Mouse (Mus musculus): ENCODE measurements around the gene Ctnna2. TPM values are rescaled to one million over a fixed set of nuclear protein-coding genes. Genes with fewer than 3 reads are reported as not detected.

Ctnna2 gene
- total and polyA plus RNA-seq, 2 experiments = not detected

- H3K27ac ChIP-seq (replicated peaks; ENCODE audit: insufficient read depth, low read depth, low read length) = no peak overlapping the region
- TF ChIP-seq POLR2A (IDR thresholded peaks at IDR 0.05; ENCODE audit: extremely low read depth, insufficient read depth, low read length) = no peak
- TF ChIP-seq CTCF (IDR thresholded peaks at IDR 0.05; ENCODE audit: low read depth, low read length) = no peak
- H3K27me3 ChIP-seq (ENCODE audit: control insufficient read depth, insufficient read depth, low read length) = no peaks in the 10 kb centered on the region
- H3K4me3 ChIP-seq (ENCODE audit: insufficient read depth, low read depth, low read length) = no peak overlapping the region
- H3K79me2 ChIP-seq (ENCODE audit: control insufficient read depth, insufficient read depth, low read length) = no peaks in the 10 kb centered on the region
- H3K4me1 ChIP-seq (ENCODE audit: control insufficient read depth, insufficient read depth, low read length) = no peaks in the 10 kb centered on the region
- 60% methylated on average over 2 of the region's 2 CpGs for WGBS
- no peaks in the 10 kb centered on the region for H3K36me3 ChIP-seq (ENCODE audit: control insufficient read depth, insufficient read depth, low read length)
- no peak for DNase-seq (ENCODE audit: extremely low read depth, low read depth, low spot score)
- no peak overlapping the region for H3K9ac ChIP-seq (ENCODE audit: low read depth, low read length)
Observed at GRCm38 (mm10) chr6:77335537-77335936, 644.0 kb downstream of the Ctnna2 start.

- Histone ChIP-seq H3K79me2 (ENCODE audit: control insufficient read depth, insufficient read depth, low read length) (no peaks in the 10 kb centered on the region), H3K27ac (replicated peaks; ENCODE audit: insufficient read depth, low read depth, low read length) (no peak overlapping the region), H3K4me1 (ENCODE audit: control insufficient read depth, insufficient read depth, low read length) (no peaks in the 10 kb centered on the region), H3K27me3 (ENCODE audit: control insufficient read depth, insufficient read depth, low read length) (no peaks in the 10 kb centered on the region), H3K9ac (ENCODE audit: low read depth, low read length) (no peak overlapping the region), H3K4me3 (ENCODE audit: insufficient read depth, low read depth, low read length) (no peak overlapping the region), H3K36me3 (ENCODE audit: control insufficient read depth, insufficient read depth, low read length) (no peaks in the 10 kb centered on the region)
- WGBS = 60% methylated on average over 3 of the region's 3 CpGs
- TF ChIP-seq POLR2A (IDR thresholded peaks at IDR 0.05; ENCODE audit: extremely low read depth, insufficient read depth, low read length) (no peak), CTCF (IDR thresholded peaks at IDR 0.05; ENCODE audit: low read depth, low read length) (no peak)
- DNase-seq (ENCODE audit: extremely low read depth, low read depth, low spot score) = no peak
Observed at GRCm38 (mm10) chr6:77324748-77325147, 654.8 kb downstream of the Ctnna2 start.

GRCm38 (mm10) chr6:77324327-77324726 lies 655.2 kb downstream of the Ctnna2 start:
- H3K9ac ChIP-seq (ENCODE audit: low read depth, low read length) = no peak overlapping the region
- H3K79me2 ChIP-seq (ENCODE audit: control insufficient read depth, insufficient read depth, low read length) = no peaks in the 10 kb centered on the region
- H3K27ac ChIP-seq (replicated peaks; ENCODE audit: insufficient read depth, low read depth, low read length) = no peak overlapping the region
- no peaks in the 10 kb centered on the region for H3K27me3 ChIP-seq (ENCODE audit: control insufficient read depth, insufficient read depth, low read length)
- no peak for DNase-seq (ENCODE audit: extremely low read depth, low read depth, low spot score)
- WGBS = 82% methylated on average over 1 of the region's 1 CpGs
- no peak for TF ChIP-seq POLR2A (IDR thresholded peaks at IDR 0.05; ENCODE audit: extremely low read depth, insufficient read depth, low read length)
- no peak for TF ChIP-seq CTCF (IDR thresholded peaks at IDR 0.05; ENCODE audit: low read depth, low read length)
- H3K36me3 ChIP-seq (ENCODE audit: control insufficient read depth, insufficient read depth, low read length) = no peaks in the 10 kb centered on the region
- H3K4me1 ChIP-seq (ENCODE audit: control insufficient read depth, insufficient read depth, low read length) = no peaks in the 10 kb centered on the region
- H3K4me3 ChIP-seq (ENCODE audit: insufficient read depth, low read depth, low read length) = no peak overlapping the region

GRCm38 (mm10) chr6:77306796-77307195 lies 672.7 kb downstream of the Ctnna2 start:
- Histone ChIP-seq H3K9ac (ENCODE audit: low read depth, low read length) (no peak overlapping the region), H3K4me3 (ENCODE audit: insufficient read depth, low read depth, low read length) (no peak overlapping the region), H3K27me3 (ENCODE audit: control insufficient read depth, insufficient read depth, low read length) (no peaks in the 10 kb centered on the region), H3K36me3 (ENCODE audit: control insufficient read depth, insufficient read depth, low read length) (no peaks in the 10 kb centered on the region), H3K27ac (replicated peaks; ENCODE audit: insufficient read depth, low read depth, low read length) (no peak overlapping the region), H3K4me1 (ENCODE audit: control insufficient read depth, insufficient read depth, low read length) (no peaks in the 10 kb centered on the region), H3K79me2 (ENCODE audit: control insufficient read depth, insufficient read depth, low read length) (no peaks in the 10 kb centered on the region)
- TF ChIP-seq POLR2A (IDR thresholded peaks at IDR 0.05; ENCODE audit: extremely low read depth, insufficient read depth, low read length) (no peak), CTCF (IDR thresholded peaks at IDR 0.05; ENCODE audit: low read depth, low read length) (no peak)
- 94% methylated on average over 3 of the region's 3 CpGs for WGBS
- DNase-seq (ENCODE audit: extremely low read depth, low read depth, low spot score) = no peak

DNA sequence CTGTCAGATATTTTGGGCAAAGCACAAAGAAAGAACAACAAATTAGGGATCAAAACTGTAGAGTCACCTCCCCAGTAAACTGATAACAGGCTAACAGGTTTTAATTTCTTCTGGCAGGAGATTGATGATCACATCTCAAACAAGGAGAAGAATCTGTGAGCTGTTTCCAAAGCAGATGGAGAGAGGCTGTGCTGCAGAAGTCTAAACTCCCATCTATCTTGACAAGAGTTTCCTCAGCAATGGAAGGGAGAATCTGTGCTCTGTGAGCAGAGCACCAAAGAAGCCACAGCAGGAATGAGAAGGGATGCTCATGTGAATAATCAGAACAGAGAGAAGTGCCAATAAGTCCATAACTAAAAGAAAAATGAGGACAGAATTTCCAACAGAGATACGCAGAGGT lies 678.2 kb downstream of the Ctnna2 start:
- Histone ChIP-seq H3K4me3 (ENCODE audit: insufficient read depth, low read depth, low read length) (no peak overlapping the region), H3K27me3 (ENCODE audit: control insufficient read depth, insufficient read depth, low read length) (no peaks in the 10 kb centered on the region), H3K36me3 (ENCODE audit: control insufficient read depth, insufficient read depth, low read length) (no peaks in the 10 kb centered on the region), H3K4me1 (ENCODE audit: control insufficient read depth, insufficient read depth, low read length) (no peaks in the 10 kb centered on the region), H3K9ac (ENCODE audit: low read depth, low read length) (no peak overlapping the region), H3K27ac (replicated peaks; ENCODE audit: insufficient read depth, low read depth, low read length) (no peak overlapping the region), H3K79me2 (ENCODE audit: control insufficient read depth, insufficient read depth, low read length) (no peaks in the 10 kb centered on the region)
- TF ChIP-seq CTCF (IDR thresholded peaks at IDR 0.05; ENCODE audit: low read depth, low read length) (no peak), POLR2A (IDR thresholded peaks at IDR 0.05; ENCODE audit: extremely low read depth, insufficient read depth, low read length) (no peak)
- 86% methylated on average over 1 of the region's 1 CpGs for WGBS
- no peak for DNase-seq (ENCODE audit: extremely low read depth, low read depth, low spot score)

DNA sequence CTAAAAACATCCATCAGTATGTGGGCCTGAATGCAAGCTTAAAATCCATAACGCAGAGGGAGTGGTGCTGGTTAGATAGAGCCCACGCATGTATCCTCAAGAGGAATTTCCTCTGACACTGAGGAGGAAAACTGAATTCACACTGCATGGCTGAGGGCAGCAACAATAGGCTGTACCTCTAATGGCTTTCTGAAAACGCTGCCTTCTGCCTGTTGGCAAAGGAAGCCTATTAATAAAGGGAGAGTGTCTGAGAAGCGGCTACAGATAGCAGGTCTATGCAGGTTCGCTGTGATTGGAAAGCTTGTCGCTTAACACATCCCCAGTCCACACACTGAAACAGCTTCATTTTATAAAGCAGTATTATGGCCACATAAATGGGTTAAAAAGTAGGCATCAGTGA lies 688.1 kb downstream of the Ctnna2 start:
- H3K27ac ChIP-seq (replicated peaks; ENCODE audit: insufficient read depth, low read depth, low read length) = no peak overlapping the region
- WGBS = 75% methylated on average over 6 of the region's 6 CpGs
- no peaks in the 10 kb centered on the region for H3K79me2 ChIP-seq (ENCODE audit: control insufficient read depth, insufficient read depth, low read length)
- no peak overlapping the region for H3K9ac ChIP-seq (ENCODE audit: low read depth, low read length)
- no peak for TF ChIP-seq POLR2A (IDR thresholded peaks at IDR 0.05; ENCODE audit: extremely low read depth, insufficient read depth, low read length)
- H3K4me1 ChIP-seq (ENCODE audit: control insufficient read depth, insufficient read depth, low read length) = no peaks in the 10 kb centered on the region
- H3K27me3 ChIP-seq (ENCODE audit: control insufficient read depth, insufficient read depth, low read length) = no peaks in the 10 kb centered on the region
- no peak for DNase-seq (ENCODE audit: extremely low read depth, low read depth, low spot score)
- no peaks in the 10 kb centered on the region for H3K36me3 ChIP-seq (ENCODE audit: control insufficient read depth, insufficient read depth, low read length)
- H3K4me3 ChIP-seq (ENCODE audit: insufficient read depth, low read depth, low read length) = no peak overlapping the region
